In the genomic region with DNA sequence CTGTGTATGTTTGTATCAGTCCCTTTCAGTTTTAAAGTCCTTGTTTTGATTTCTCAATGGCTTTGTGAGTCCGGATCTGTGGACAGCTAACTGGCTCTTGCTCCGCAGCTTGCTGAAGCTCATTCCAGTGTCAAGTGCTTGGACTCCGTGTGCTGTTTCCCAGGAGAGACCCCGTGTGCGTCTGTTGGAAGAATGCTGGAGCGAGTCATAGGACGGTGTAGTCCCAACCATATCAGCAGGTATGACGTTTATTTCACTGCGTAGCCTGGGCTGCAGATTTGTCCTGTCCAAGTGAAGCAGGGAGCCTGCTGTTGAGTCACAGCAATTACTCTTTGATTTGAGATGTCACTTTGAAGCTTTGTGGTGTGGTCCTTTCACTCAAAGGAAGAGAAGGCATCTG, we compare ENCODE assay signal across 27 mouse cellular contexts.
DNase-seq lines count a peak whose midpoint lies in the region; ATAC-seq and TF ChIP-seq lines count a peak whose summit lies in the region.
"Had no signal": no experiment of that assay in that cellular context is flagged by ENCODE, and none has a peak within 500 bp of the region (broad histone marks: within the 10 kb centered on the region; RNA-seq: fewer than 3 reads in every experiment).

No protein-coding gene starts in this region.

- no peak for TF ChIP-seq POLR2A in heart, adult 2 months (IDR thresholded peaks at IDR 0.05; ENCODE audit: insufficient read depth, low read depth, low read length)

- no peaks in the 10 kb centered on the region for H3K27me3 ChIP-seq in heart, adult 2 months (ENCODE audit: control insufficient read depth, insufficient read depth, low read length)
- no peaks in the 10 kb centered on the region for H3K27me3 ChIP-seq in heart, embryonic 12.5 days (replicated peaks)
- H3K27me3 ChIP-seq in heart, embryonic 14.5 days (ENCODE audit: control insufficient read depth, insufficient read depth, low read length): no peaks in the 10 kb centered on the region
- H3K27me3 ChIP-seq in heart, embryonic 16.5 days (ENCODE audit: control insufficient read depth, insufficient read depth, low read length): no peaks in the 10 kb centered on the region
- H3K27me3 ChIP-seq in kidney, embryonic 15.5 days: no peaks in the 10 kb centered on the region
- H3K27me3 ChIP-seq: embryonic facial prominence, embryonic 13.5 days; forebrain, embryonic 13.5 days; hindbrain, embryonic 12.5 days; hindbrain, embryonic 15.5 days had no signal

- H3K4me2 ChIP-seq in heart, embryonic 12.5 days: no peak overlapping the region
- H3K4me2 ChIP-seq in heart, embryonic 14.5 days (ENCODE audit: low read length): peak overlapping the region; percentile 21; the same call in 1 of the 2 replicates
- H3K4me2 ChIP-seq in heart, embryonic 16.5 days (ENCODE audit: low read depth, low read length): peak overlapping the region; percentile 36
- no peak overlapping the region for H3K4me2 ChIP-seq in kidney, embryonic 15.5 days
- H3K4me2 ChIP-seq: embryonic facial prominence, embryonic 13.5 days; forebrain, embryonic 13.5 days; hindbrain, embryonic 12.5 days; hindbrain, embryonic 15.5 days had no signal

- DNase-seq in heart, adult 2 months: peak in 1 of 2 experiments; percentile 18
- peak; percentile 3 to 12 for DNase-seq in heart, postnatal 14 days
- no peak for DNase-seq in left cerebral cortex, postnatal 36 days (ENCODE audit: low spot score in 2 of 2)
- DNase-seq: adrenal gland, adult 2 months; adrenal gland, postnatal 14 days; cerebellum, adult 11 months; cerebellum, adult 2 months; cerebellum, postnatal 10 days; cerebellum, postnatal 36 days; embryo, embryonic 11 days; gastrocnemius, postnatal 10 days; gastrocnemius, postnatal 36 days; kidney, adult 2 months had no signal

- intact Hi-C loops in heart, adult 2 months (cut with DNase I): no loop called here
- intact Hi-C loops in heart, postnatal 14 days (cut with DNase I): no loop called here
- intact Hi-C loops in left cerebral cortex, postnatal 36 days (cut with DNase I): no loop called here

- no peaks in the 10 kb centered on the region for H3K79me2 ChIP-seq in heart, adult 2 months (replicated peaks; ENCODE audit: control insufficient read depth, insufficient read depth, low read length)

- 50% methylated on average over 9 of the region's 9 CpGs for WGBS in heart, adult 2 months
- WGBS in heart, embryonic 12.5 days: 75% methylated on average over 9 of the region's 9 CpGs
- WGBS in heart, embryonic 14.5 days: 47% methylated on average over 9 of the region's 9 CpGs
- WGBS in heart, embryonic 16.5 days: 47% methylated on average over 9 of the region's 9 CpGs
- WGBS in kidney, embryonic 15.5 days: 92% methylated on average over 9 of the region's 9 CpGs

- no peak overlapping the region for H3K27ac ChIP-seq in heart, adult 2 months
- H3K27ac ChIP-seq in heart, embryonic 12.5 days (ENCODE audit: poor library complexity, severe bottlenecking): no peak overlapping the region
- peak overlapping the region in 1 of 2 experiments; percentile 39; a peak in 1 of 4 replicates for H3K27ac ChIP-seq in heart, embryonic 14.5 days (replicated peaks in 1 of 2; ENCODE audit: control insufficient read depth in 1 of 2, insufficient read depth in 1 of 2, low read depth in 2 of 2, low read length in 2 of 2)
- peak overlapping the region; percentile 37 for H3K27ac ChIP-seq in heart, embryonic 16.5 days (ENCODE audit: low read length)
- no peak overlapping the region for H3K27ac ChIP-seq in kidney, embryonic 15.5 days
- H3K27ac ChIP-seq: embryonic facial prominence, embryonic 10.5 days; embryonic facial prominence, embryonic 13.5 days; forebrain, embryonic 10.5 days; forebrain, embryonic 13.5 days; hindbrain, embryonic 12.5 days; hindbrain, embryonic 15.5 days had no signal

- no peaks in the 10 kb centered on the region for H3K9me3 ChIP-seq in heart, embryonic 12.5 days (replicated peaks)
- no peaks in the 10 kb centered on the region for H3K9me3 ChIP-seq in heart, embryonic 14.5 days (ENCODE audit: control insufficient read depth, low read length)
- H3K9me3 ChIP-seq in heart, embryonic 16.5 days (replicated peaks; ENCODE audit: control insufficient read depth, low read length): no peaks in the 10 kb centered on the region
- H3K9me3 ChIP-seq in kidney, embryonic 15.5 days (replicated peaks): no peaks in the 10 kb centered on the region
- H3K9me3 ChIP-seq: embryonic facial prominence, embryonic 10.5 days; embryonic facial prominence, embryonic 13.5 days; forebrain, embryonic 10.5 days; forebrain, embryonic 13.5 days; hindbrain, embryonic 12.5 days; hindbrain, embryonic 15.5 days had no signal

- H3K4me1 ChIP-seq in heart, adult 2 months (ENCODE audit: control insufficient read depth, insufficient read depth, low read length): no peaks in the 10 kb centered on the region
- H3K4me1 ChIP-seq in heart, embryonic 12.5 days (replicated peaks): no peaks in the 10 kb centered on the region
- H3K4me1 ChIP-seq in heart, embryonic 14.5 days (ENCODE audit: control insufficient read depth in 2 of 2, insufficient read depth in 2 of 2, low read length in 2 of 2): peaks cover 0 to 5% of the 10 kb centered on the region in 2 experiments; a peak in 2 of 4 replicates
- H3K4me1 ChIP-seq in heart, embryonic 16.5 days (ENCODE audit: control insufficient read depth, insufficient read depth, low read length): no peaks in the 10 kb centered on the region; the same call in 1 of the 2 replicates
- no peaks in the 10 kb centered on the region for H3K4me1 ChIP-seq in kidney, embryonic 15.5 days
- H3K4me1 ChIP-seq: embryonic facial prominence, embryonic 10.5 days; embryonic facial prominence, embryonic 13.5 days; forebrain, embryonic 10.5 days; forebrain, embryonic 13.5 days; hindbrain, embryonic 12.5 days; hindbrain, embryonic 15.5 days had no signal

- TF ChIP-seq CTCF in heart, adult 2 months (IDR thresholded peaks at IDR 0.05): no peak

- H3K4me3 ChIP-seq in heart, adult 2 months: no peak overlapping the region
- H3K4me3 ChIP-seq in heart, embryonic 12.5 days: no peak overlapping the region
- no peak overlapping the region for H3K4me3 ChIP-seq in heart, embryonic 14.5 days (ENCODE audit: control insufficient read depth in 1 of 2, insufficient read depth in 1 of 2, low read depth in 1 of 2, low read length in 2 of 2)
- H3K4me3 ChIP-seq in heart, embryonic 16.5 days (ENCODE audit: low read length): no peak overlapping the region
- no peak overlapping the region for H3K4me3 ChIP-seq in kidney, embryonic 15.5 days (replicated peaks)
- H3K4me3 ChIP-seq: embryonic facial prominence, embryonic 10.5 days; embryonic facial prominence, embryonic 13.5 days; forebrain, embryonic 10.5 days; forebrain, embryonic 13.5 days; hindbrain, embryonic 12.5 days; hindbrain, embryonic 15.5 days had no signal

- no peaks in the 10 kb centered on the region for H3K36me3 ChIP-seq in heart, adult 2 months (ENCODE audit: control insufficient read depth, insufficient read depth, low read length)
- peaks cover 31% of the 10 kb centered on the region for H3K36me3 ChIP-seq in heart, embryonic 12.5 days
- H3K36me3 ChIP-seq in heart, embryonic 14.5 days (ENCODE audit: control insufficient read depth, insufficient read depth, low read length): peaks cover 24% of the 10 kb centered on the region; the same call in 1 of the 2 replicates
- H3K36me3 ChIP-seq in heart, embryonic 16.5 days (ENCODE audit: control insufficient read depth, insufficient read depth): peaks cover 6% of the 10 kb centered on the region
- peaks cover 23% of the 10 kb centered on the region for H3K36me3 ChIP-seq in kidney, embryonic 15.5 days

- no peak for ATAC-seq in heart, embryonic 12.5 days (ENCODE audit: insufficient number of reproducible peaks, low FRiP score)
- no peak for ATAC-seq in heart, embryonic 14.5 days (ENCODE audit: insufficient number of reproducible peaks, insufficient read depth, low FRiP score, low read depth)
- ATAC-seq in heart, embryonic 16.5 days (replicated peaks; ENCODE audit: extremely low read depth, insufficient read depth, low FRiP score): peak; percentile 88
- ATAC-seq in kidney, embryonic 15.5 days (replicated peaks; ENCODE audit: low FRiP score): no peak
- ATAC-seq in erythroblast, adult 5-6 weeks (replicated peaks; ENCODE audit: low FRiP score, poor library complexity, severe bottlenecking): no peak
- ATAC-seq: CD4-positive, CD25-positive, alpha-beta regulatory T cell, adult 4 months; forebrain, embryonic 13.5 days; forebrain, embryonic 16.5 days; intestine, postnatal 0 days had no signal

- 0 out of 2 replicates have a peak, but pooled peaks have one; percentile 19 for TF ChIP-seq EP300 in heart, adult 2 months (IDR thresholded peaks at IDR 0.05; ENCODE audit: insufficient read depth, low read depth, low read length)

- no peak overlapping the region for H3K9ac ChIP-seq in heart, adult 2 months (ENCODE audit: low read depth, low read length)
- no peak overlapping the region for H3K9ac ChIP-seq in heart, embryonic 12.5 days
- peak overlapping the region; percentile 30; the same call in 1 of the 2 replicates for H3K9ac ChIP-seq in heart, embryonic 14.5 days (ENCODE audit: low read length)
- H3K9ac ChIP-seq in heart, embryonic 16.5 days (ENCODE audit: low read length): no peak overlapping the region
- no peak overlapping the region for H3K9ac ChIP-seq in kidney, embryonic 15.5 days
- H3K9ac ChIP-seq: embryonic facial prominence, embryonic 13.5 days; forebrain, embryonic 13.5 days; hindbrain, embryonic 12.5 days; hindbrain, embryonic 15.5 days had no signal

Comparison
In these comparisons a context has a peak if more than half of its experiments do, and no peak if none do; other contexts are left out.
1. H3K4me2 ChIP-seq: peak in heart, embryonic 14.5 days (single experiment) and heart, embryonic 16.5 days (single experiment); none in heart, embryonic 12.5 days (single experiment) and kidney, embryonic 15.5 days (single experiment).
2. DNase-seq: peak in heart, postnatal 14 days (2 of 2); none in left cerebral cortex, postnatal 36 days (0 of 2).